Mouse (Mus musculus) gastrocnemius, postnatal 14 days (tissue): ENCODE measurements around the gene Urb1. TPM values are rescaled to one million over a fixed set of nuclear protein-coding genes. Genes with fewer than 3 reads are reported as not detected.
A peak's percentile ranks its signal among the peaks of the same experiment; 100 is the strongest.

Experiments
- DNase-seq: peaks from one replicate; pipeline ENCODE4 v3.0.0; 2021; ENCODE audit warnings: mixed read lengths
- intact Hi-C: fragments of 180-260 bp; cut with DNase I; formaldehyde crosslinking; loops from one replicate; pipeline ENCODE4 v1.15.1; 2025; ENCODE audit warnings: low total_unique reads
- total RNA-seq, 2 experiments: library from RNA; stranded (reverse); gene quantifications; 2 replicates each; pipeline ENCODE4 v1.2.3; 2021

The Urb1 gene
- total RNA-seq, 2 experiments from 2014 or later, result 5.1 to 5.7 TPM

DNA sequence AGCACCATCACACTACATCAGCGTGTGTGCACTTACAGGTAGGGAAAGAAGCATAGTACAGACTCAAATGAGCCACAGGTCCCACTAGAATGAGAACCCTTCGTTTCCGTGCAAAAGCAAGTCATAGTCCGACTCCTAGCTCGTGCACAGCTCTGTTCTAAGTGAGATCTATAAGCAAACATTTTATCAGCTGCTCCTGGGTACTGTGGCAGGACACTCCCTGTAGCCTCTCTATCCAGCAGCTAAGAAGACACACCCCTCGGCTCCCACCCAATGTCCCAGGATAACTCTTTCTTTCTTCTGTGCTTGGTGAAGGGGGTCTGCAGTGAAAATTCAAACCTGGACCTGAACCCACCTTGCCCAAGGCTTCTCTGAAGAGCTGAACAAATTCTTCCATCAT is 21.6 kb downstream of the Urb1 start:
- intact Hi-C loops, result no loop called here
- DNase-seq, result no peak

DNA sequence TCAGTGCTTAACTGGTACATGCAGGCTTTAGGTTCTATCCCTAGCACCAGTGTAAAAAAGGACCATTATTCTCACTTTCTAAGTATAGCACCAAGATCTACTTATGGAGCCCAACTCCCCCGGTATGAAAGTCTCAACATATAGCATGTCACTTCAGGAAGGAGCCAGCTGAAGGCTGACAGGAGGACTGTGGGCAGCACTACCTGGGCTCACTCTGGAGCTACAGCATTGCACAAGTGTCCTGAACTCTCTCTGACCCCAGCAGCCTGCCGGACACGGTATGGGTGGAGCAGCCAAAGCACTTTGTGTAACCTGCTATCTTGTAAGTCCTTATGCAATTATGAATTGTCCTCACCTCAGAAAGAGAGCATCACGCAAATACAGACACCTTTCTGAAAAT is 25.0 kb downstream of the Urb1 start:
- intact Hi-C loops, result no loop called here
- DNase-seq, result no peak

- DNase-seq, result no peak
- intact Hi-C loops, result loop anchor here (2.0 kb wide), 1 partner anchor 59 kb away; no protein-coding TSS in a partner anchor
These were observed 26.9 kb downstream of the Urb1 start for GRCm38 (mm10) chr16:90783302-90783701.

DNA sequence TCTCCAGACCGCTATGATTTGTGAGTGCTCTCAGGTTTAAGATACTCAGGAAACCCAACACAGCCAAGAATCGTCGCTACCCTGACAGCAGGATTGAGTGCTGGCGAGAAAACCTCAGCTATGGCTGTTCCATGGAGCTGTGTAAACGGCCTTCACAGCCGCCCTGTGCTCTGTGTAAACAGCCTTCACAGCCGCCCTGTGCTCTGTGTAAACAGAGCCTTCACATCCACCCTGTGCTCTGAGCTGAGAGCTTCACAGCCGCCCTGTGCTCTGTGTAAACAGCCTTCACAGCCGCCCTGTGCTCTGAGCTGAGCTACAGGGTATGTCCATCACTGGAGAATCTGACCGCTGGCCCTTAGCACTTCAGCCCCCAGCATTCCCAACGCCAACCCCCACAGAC is 30.4 kb downstream of the Urb1 start:
- intact Hi-C loops, result no loop called here

GRCm38 (mm10) chr16:90775946-90776520 is 34.2 kb downstream of the Urb1 start:
- DNase-seq, result no peak
- intact Hi-C loops, result no loop called here

More for the DNA sequence above, 30.4 kb downstream of the Urb1 start:
- no peak for DNase-seq

DNA sequence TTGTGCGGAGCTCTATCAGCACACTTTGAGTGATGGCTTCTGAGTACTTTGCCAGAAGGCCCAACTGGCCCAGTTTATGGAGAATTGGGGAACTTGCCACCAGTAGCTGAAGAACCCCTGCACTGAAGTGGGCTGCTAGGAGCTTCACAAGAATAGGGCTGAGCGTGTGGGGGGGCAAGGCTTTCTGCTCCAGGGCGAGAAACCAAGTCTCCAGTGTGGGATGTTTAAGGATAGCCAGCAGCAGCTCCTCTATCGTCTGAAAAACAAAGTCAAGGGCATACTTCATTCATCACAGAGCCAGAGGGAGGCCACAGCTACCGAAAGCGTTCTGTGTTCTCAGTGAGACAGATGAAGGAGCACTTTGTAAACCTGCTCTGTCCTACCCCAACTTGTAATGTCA is 35.6 kb downstream of the Urb1 start:
- DNase-seq, result no peak
- intact Hi-C loops, result no loop called here

DNA sequence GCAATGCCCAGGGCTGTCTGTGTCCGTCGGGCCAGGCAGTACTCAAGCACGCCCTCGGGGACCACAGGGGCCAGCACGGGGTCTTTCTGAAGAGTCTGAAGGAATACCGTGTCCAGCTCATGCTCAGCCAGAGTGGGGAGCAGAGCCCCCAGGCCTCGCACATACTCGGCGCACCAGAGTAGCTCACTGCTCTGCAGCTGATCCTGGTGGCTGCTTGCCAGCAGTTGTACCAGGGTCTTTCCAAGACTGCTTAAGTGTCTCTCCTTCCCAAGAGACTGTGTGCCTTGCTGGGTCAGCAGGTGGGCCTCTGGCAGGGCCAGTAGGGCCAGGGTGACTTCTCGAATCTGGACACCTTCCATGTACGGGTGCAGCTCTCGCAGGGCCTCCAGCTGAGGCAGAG is 36.0 kb downstream of the Urb1 start:
- intact Hi-C loops, result no loop called here
- no peak for DNase-seq

DNA sequence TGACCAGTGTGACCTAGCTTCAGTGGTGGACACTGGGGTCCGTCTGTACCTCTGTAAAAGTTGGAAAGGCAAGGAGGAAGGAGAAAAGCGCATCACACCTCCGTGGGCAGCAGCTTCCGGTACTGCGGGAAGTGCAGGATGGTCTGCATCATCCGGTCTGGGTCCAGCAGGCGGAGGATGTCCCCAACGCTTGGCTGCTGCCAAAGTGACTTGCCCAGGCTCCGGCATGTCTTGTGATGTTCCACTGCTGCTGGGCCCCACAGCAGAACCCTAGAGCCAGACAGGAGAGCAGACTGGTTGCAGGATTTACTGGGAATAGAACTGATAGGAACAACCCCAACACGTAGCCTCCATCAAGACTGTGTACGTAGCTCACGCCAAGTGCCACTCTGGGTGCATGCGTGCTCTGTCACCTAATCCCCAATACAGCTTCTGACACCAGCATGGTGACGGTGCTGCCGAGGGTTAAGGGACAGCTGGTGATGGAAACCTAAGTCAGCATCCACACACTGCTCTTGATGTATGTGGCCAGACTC is 43.2 kb downstream of the Urb1 start:
- intact Hi-C loops, result no loop called here
- no peak for DNase-seq

GRCm38 (mm10) chr16:90765195-90765877 is 44.9 kb downstream of the Urb1 start:
- peak; percentile 25 for DNase-seq
- intact Hi-C loops, result no loop called here

DNA sequence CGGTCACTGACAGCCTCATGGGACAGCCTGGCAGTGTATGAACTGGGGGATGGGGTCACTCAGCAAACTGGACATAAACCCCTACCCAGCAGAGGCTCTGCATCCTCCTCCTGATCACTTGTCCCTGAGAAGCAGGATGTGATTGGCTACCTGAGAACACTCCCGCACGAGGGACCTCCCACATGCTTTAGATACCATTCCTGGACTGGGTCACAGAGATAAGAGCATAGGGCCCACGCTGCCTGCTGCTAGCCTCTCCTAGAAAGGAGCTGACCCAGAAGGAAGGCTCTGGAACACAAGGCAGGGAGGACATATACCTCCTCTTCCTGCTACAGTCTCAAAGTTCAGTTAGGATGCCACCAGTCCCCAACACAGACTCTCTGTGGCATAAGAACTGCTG is 49.7 kb downstream of the Urb1 start:
- no peak for DNase-seq
- intact Hi-C loops, result no loop called here

- intact Hi-C loops, result no loop called here
- DNase-seq, result no peak
These were observed 50.9 kb downstream of the Urb1 start for GRCm38 (mm10) chr16:90759335-90759734.

- no peak for DNase-seq
- intact Hi-C loops, result no loop called here
These were observed 56.7 kb downstream of the Urb1 start for GRCm38 (mm10) chr16:90753386-90753941.

GRCm38 (mm10) chr16:90748169-90748568 is 62.0 kb downstream of the Urb1 start:
- DNase-seq, result no peak
- intact Hi-C loops, result no loop called here

DNA sequence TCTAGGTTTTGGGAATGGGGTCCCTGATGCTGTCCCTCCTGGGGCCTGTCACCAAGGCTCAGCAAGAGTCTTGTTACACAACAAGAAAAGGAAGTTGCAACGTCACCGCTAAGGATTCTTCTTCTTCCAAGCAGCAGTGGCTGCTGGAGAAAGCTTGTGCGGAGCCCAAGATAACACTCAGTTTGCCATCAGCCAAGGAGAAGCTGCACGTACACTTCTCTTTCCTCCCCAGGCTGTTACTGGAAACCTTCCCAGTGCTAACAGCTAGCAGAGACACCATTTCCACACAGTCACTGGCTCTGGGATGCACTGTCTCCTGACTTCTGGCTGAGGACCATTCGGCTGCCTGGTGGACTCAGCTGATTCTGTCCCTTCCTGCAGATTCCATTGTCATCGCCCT is 63.1 kb downstream of the Urb1 start:
- no peak for DNase-seq
- intact Hi-C loops, result no loop called here

GRCm38 (mm10) chr16:90738092-90738956 is 71.9 kb downstream of the Urb1 start, which contains the start of gene Mrap:
Gene Mrap (plus strand): TSS chr16:90738207.
- intact Hi-C loops, result no loop called here
- DNase-seq, result no peak

- no peak for DNase-seq
- intact Hi-C loops, result no loop called here
These were observed 73.4 kb downstream of the Urb1 start for GRCm38 (mm10) chr16:90736672-90737270.

DNA sequence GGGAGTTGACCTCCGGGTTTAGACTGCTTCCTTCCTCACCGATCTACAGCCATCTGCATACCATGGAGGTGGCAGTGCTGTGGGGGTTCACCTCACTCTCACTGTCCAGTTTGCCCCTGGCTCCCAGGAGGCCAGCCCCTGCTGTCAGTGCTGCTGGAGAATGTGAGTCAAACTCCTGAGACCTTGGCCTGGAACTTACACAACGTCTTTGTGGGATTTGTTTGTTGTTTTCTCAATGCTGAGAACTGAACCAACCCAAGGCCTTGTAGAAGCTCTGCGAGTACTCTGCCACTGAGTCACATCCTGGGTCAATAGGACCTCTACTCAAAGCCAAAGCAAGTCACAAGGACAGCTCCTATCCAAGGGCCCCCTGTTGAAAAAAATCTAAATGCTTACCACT is 74.6 kb downstream of the Urb1 start:
- intact Hi-C loops, result no loop called here
- DNase-seq, result no peak

- peak; percentile 95 for DNase-seq
- intact Hi-C loops, result no loop called here
These were observed 82.7 kb downstream of the Urb1 start, which contains the start of gene Mis18a for GRCm38 (mm10) chr16:90727233-90728115. Gene Mis18a (minus strand): TSS chr16:90727404.
